Mouse (Mus musculus) kidney, postnatal 25 days (tissue): Measurements from ENCODE around the gene Zfp39.
"Not testable (repeated sequence)": the region's sequence is repeated elsewhere in the genome, so short reads cannot be mapped to it uniquely, and the experiment has no call there.

Source experiments
- DNase-seq, 2 experiments: peaks; one replicate each; pipeline ENCODE4 v3.0.0; 2021; ENCODE audit warnings: mixed read lengths in 2 of 2

Zfp39 gene

DNA sequence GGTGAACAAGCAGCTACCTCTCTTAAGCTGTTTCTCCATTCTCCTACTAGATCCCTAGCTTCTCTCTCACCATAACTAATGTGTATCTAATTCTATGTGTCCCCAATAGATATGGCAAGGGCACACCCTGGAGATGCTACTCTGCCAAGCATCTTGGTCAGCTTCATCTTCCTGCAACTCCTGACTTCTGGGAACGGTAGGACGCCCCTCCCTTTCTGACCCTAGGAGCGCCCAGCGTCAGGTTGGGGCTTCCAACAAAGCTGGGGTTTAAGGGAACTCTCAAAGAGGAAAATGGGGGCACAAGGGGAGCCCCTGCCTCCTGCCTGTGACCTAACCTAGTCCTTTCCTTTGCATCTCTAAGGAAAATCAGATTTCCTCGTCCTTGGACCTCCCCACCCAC lies 14.7 kb upstream of the Zfp39 start:
- DNase-seq: no peak

DNA sequence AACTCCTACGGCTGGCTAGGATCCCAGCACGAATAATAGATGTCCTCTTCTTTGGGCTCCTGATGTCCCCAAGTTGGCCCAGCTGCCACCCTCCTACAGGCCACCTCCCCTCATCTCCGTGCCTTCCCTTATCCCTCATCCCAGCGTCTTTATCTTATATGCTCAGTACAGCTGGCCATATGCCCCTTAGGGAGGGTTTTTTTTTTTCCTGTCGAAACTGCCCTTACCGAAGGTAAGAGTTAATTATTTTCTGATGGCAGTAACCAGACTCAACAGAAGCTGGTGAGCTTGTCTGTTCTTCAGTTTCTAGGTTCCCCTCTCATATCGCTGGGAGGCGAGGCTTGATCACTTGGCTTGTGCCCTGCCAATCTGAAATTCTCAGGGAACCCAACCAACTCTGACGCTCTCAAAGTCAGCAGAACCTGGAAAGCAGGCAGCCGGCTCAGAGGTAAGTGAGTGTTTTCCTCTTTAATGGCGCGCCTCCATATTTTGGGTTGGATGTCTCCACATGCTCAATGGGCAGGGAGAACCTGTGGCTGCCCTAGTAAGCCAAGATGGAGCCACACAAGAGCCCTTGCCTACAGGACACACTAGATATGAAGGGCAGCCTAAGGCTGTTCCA lies 13.8 kb upstream of the Zfp39 start, which contains the start of gene Btnl10:
Gene Btnl10, plus strand, starts transcription at position 164 of the 622 bp plus-strand sequence.
- no peak for DNase-seq

DNA sequence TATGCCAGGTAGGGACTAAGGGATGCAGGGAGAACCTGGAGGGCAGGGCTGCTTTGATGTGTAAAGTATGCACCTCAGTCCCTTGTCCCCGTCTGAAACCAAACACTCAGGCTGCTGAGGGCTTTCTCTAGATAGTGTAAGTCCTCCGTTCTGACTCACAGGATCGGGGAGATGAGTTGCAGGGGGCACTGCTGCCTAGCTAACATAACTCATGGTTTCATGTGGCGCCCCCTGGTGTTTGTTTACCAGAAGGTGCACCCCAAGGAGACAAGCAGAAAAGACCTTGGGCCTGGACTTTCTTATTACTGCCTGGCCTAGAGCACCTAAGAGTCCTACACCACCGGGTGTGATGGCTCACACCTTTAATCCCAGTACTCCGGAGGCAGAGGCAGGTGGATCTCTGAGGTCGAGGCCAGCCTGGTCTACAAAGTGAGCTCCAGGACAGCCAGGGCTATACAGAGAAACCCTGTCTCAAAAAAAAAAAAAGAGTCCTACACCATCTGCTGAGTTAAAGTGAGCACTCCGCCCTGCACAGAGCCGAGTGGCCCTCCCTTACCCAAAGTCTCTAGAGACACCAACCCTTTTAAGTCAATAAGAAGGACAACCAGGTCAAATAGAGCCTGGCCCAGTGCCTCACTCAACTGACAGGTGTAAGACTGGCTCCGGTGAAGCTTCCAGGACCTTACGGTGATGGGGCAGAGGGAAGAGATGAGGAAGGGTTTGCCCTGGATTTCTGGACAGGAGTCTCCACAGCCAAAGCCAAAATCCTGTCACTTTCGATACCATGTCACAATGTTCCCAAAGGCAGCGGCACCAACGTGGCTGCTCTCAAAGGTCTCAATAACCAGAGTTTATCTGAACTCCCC lies 13.1 kb upstream of the Zfp39 start:
- peak in 1 of 2 experiments; percentile 65 for DNase-seq

DNA sequence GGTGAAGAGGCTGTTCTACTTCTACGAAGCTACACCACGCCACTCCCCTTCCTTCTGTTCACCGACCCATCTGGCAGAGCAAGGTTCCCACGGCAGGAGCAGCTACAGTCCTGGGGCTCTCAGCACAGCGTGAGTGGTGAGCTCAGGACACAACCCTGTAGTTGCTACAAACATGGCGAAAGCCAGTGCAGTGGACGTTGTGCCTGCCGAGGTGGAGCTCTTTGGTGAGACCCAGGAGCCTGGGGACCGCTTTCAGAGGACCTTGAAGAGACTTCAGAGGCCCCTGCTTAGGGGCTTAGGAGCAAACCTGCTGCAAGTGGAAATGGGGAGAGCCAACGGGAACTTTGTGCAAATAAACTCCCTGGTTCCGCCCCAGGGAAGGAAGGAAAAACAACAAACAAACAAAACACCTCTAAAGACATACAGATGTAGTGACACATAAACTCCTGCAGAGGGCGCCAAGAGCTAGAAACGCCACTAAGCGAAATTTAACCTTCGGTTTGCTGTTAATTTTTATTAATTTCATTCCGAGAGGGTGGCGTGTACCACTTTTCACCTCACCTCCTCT lies 10.5 kb upstream of the Zfp39 start:
- DNase-seq: peak; percentile 39 to 43

DNA sequence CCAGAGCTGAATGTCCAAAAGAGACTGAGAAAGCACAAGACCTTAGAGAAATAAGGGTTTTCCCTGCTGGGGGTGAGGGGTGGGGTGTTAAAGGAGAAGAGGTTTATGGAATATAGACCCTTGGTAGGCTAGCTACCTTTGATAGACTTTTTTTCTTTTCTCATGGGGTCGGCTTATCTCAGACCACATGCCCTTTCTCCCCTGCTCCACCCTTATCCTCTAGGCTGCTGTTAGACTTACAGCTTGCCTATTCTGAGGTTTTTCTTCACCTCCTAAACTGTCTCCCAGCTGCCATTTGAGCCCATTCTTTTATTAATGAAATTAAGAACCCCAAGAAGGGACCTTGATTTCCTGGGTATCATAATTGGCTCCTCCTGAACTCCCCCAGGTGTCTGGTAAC lies 9.8 kb upstream of the Zfp39 start:
- DNase-seq: no peak

DNA sequence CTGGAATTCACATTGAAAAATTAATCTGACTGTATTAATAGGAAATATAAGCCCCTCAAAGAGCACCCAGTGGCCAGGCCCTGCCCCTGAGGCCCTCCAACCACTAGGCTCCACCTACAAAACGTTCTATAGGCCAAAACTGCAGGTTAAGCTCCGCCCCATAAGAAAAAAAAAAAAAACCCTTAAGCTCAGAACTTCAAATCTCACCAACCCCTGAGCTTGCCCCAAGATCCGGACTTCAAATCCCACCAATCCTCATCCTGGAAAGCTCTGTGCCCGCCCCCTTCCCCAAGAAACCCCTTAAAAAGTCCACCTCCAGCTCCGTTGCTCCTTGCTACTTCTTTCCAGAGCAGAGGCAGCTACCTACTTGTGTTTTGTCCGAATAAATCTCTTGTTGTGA lies 813 bp upstream of the Zfp39 start:
- peak in 1 of 2 experiments; percentile 63 for DNase-seq

DNA sequence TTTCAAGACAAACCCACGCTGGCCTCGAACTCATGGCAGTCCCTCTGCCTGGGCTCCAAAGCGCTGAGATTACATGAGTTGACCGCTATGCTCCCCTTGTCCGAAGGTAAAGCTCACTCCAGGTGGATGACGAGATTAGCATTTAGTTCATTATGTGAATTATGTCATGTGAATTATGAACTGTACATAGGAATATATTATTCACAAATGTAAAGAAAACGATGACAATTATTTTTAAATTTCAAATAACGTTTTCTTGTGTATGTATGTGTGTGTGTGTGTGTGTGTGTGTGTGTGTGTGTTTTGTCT lies 339 bp upstream of the Zfp39 start:
- no peak for DNase-seq

DNA sequence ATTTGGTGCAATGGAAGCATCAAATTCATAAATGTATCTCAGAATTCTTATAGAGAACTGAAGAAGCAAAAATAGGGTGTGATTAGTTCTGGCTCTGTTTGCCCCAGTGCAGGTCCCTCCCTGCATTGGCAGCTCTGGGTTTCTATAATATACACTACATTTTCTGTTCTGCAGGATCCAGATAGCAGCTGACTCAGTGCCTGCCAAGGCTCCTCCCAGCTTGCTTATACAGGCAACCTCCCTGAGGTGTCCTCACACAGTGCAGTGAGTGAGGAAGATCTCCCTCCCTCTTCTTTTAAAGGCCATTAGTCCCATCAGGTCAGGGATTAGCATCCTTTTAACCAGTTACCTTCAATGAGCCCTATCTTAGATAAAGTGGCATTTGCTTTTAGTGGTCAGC lies 2.9 kb downstream of the Zfp39 start:
- peak in 1 of 2 experiments; percentile 32 for DNase-seq

DNA sequence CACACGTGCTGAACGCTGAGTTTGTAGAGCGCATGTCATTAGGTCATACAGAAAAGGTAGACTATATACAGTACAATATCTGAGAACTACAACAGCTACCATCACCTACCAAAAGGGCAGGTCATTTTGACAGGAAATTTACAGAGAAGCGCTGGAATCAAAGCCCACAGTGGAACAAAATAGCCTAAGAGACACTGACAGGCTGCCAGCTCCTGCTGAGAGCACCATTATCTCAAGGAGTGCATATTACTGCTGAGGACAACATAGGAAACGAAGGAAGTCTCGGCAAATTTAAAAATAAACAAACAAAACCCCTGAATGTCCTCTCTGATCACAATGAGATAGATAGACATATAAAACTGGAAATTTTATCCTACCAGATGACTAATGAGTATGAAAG lies 6.5 kb downstream of the Zfp39 start:
- no peak for DNase-seq

DNA sequence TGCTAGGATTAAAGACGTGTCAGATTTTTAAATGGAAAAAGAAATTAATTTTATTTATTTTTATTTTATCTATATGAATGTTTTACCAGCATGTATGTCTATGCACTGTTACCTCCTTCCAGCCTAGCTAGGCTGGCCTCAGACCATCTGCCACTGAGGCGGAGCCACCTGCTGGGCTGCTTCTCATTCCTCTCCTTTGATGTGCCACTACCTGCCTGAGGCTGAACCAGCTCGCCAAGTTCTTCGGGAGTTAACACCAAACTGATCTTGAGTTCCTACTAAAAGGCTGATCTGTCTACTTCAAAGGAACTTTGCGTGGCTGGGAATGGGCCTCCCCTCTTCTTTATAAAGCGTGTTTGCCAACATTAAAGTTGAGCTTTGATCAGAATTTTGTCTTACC lies 9.6 kb downstream of the Zfp39 start:
- DNase-seq: no peak

DNA sequence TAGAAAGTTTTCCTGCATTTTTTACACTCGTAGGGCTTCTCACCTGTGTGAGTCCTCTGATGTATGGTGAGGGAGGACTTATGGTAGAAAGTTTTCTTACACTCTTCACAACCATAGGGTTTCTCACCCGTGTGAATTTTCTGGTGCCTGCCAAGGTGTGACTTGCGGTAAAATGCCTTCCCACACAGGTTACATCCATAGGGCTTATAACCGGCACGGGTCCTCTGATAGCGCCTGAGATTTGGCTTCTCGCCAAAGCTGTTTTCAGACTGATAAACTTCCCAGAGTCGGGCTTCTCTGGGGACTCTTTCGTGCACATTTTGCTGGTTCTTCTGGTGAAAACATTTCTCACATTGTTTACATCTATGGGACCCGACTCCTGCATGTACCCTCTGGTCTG lies 13.5 kb downstream of the Zfp39 start:
- DNase-seq: no peak

DNA sequence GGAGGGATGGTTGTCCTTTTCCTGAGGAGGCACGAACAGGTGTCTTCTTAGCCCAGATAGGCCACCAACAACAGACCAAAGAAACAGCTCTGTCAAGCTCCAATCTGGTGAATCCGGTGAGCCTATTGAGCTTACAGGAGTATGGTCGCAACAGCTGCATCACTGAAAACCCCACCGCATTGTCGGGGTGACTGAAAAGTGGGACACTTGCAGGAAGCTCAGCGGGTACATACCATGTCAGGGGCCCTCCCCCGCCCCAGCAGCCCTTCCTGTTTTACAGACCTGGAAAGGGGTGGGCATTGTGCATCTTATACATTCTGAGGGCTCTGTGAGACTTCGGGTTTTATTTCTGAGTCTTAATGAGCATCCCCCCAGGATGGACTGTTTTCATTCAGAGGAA lies 20.3 kb downstream of the Zfp39 start:
- no peak for DNase-seq

DNA sequence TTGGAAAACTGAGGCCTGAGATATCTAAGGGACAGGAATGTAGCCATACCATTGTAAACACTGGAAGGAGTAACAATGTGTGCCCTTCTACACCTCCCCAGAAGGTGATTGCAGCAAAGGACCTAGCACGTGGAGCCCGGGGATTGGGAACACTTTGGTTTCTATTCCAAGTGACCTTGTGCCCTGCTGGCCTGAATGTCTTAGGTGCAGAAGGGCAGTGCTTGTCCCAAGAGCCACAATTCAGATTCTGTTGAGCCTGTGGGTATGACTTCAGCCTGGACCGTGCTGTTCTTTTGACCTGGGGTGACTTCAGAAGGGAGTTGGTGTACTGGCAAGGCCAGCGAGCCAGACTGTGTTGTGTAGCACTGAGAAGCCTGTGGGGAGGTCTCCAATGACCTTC lies 33.1 kb downstream of the Zfp39 start:
- peak; percentile 11 to 73 for DNase-seq

DNA sequence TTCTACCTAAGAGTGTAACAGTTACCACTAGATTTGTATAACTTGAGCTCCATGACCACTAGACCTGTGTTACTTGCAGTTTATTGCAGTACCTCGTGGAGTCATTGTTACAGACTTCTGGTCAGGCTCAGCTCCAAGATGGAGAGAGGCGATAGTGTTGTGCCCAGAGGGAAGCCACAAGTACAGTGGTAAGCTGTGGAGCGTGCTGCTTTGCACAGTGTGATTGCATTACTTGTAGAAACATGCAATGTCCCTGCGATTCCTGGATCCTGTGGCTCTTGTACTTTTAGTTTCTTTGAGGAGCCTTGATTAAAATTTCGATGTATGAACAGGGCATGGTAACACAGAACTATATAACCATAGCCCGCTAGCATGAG lies 36.1 kb downstream of the Zfp39 start:
- DNase-seq: no peak

DNA sequence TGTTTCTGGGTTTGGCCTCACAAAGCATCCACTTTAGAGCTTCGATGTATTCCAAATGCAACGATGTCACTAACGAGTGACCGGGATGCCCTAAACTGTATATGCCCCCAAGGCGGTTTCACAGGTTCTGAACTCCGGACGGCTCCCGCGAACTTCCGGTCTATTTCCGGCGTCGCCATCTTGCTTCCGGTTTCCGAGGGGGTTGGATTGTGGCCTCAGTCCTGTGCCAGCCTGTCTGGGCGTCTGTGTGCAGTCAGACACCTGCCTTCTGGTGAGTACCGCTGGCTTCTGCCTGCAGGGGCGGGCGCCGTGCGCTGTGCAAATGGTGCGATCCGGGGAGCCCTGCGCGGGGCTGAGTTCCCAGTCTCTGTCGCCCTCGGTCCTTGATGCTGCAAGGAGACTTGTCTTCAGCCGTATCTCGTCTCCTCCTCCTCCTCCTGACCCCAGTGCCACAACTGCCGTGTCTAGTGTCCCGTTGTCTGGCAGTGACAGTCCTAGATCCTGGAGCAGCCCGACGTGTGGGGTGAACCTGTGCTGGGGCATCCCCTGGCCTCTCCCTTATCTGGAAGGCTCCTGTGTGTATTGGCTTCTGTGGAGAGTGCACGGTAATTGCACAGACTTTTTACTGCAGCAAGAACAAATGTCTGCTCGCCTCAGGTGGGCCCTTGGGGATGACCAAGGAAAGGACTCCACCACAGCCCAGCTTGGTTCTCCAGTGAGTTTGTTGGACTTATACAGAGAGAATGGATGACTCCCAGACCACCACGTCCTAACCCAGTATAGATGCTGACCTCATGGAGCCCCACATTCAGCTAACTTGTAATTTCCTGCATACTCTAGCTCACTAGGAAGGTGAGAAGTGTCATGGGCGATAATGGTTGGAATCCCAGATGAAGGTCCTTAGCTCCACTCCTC lies 36.7 kb downstream of the Zfp39 start, which contains the start of gene 2810021J22Rik:
Gene 2810021J22Rik, plus strand, starts transcription at position 178 of the 915 bp plus-strand sequence.
- DNase-seq: peak; percentile 79 to 89

DNA sequence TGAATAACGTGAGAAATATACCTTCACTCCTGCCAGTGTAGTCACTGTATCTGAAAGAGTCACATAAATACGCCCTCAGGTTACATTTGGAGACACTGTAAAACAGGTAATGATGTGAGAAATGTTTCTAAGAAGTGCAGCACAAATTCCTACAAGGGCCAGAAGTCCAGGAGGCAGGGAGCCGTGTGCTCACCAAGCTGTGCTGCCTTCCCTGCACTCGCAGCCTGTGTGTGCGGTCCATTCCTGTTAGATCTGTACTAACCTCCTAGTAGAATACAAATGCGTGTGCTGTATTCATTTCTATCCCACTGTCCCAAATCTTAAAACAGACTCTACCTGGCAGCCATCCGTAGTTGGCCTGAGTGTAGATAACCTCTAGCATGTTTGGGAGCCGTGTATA lies 43.3 kb downstream of the Zfp39 start:
- DNase-seq: no peak

DNA sequence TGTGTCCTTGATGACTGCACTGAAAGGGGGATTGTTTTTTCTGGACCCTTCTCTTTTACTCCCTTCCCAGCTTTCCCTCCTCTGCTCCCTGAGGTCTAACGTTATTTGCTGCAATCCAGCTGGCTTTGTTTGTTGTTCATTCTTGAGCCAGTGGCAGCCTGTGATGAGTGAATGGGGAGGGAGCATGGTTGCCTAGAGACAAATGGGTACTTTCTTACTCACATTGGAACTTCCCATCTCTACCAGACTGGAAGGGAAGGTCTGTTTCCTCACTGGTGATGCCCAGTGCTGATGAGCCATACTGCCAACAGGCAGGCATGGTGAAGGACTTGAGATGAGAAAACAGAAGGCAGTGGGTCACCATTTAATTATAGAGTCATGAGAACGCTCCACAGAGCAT lies 54.3 kb downstream of the Zfp39 start:
- no peak for DNase-seq

DNA sequence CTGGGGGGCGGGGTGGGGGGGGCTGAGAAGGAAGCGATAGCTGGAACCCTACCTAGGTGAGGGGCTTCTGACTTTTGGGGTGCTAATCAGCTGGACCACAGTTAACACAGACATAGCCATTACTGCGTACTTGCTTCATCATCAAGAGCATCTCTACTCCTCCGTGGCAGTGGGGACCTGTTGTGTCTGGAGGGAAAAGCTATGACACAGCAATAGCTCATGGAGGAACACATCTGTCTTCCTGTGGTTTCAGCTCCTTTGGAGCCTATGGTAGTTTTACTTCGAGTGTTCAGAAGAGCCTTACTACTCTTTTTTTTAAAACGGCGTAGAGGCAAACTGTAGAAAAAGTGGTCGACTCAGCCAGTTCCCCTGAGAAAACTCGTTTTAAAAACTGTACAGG lies 56.4 kb downstream of the Zfp39 start:
- DNase-seq: no peak

DNA sequence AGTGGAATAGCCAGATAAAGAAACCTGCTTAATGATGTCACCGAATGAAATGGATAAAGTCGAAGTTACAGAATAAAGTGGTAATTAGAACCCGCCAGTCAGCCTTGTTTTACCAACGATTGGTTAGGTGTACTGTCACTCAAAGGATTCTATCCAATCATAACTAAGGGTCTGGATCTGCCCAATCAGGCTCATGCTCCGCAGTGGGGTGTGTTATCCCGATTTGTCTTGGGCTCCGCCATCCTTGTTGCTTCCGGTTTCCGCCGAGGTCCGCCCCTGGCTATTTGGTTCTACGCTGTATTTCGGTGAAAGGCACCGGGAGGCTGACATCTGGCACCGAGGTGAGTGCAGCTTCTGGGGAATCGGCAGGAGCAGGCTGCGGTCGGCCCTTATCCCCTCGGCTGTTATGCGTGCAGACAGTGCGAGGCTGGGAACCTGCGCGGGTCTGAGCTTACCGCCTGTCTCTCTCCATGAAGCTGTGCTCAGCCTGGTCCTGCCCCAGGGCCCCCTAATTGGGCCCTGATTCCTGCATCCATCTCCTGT lies 57.0 kb downstream of the Zfp39 start, which contains the start of gene Gm12258:
Gene Gm12258, plus strand, starts transcription at position 240 of the 543 bp plus-strand sequence.
- peak; percentile 89 to 94 for DNase-seq

DNA sequence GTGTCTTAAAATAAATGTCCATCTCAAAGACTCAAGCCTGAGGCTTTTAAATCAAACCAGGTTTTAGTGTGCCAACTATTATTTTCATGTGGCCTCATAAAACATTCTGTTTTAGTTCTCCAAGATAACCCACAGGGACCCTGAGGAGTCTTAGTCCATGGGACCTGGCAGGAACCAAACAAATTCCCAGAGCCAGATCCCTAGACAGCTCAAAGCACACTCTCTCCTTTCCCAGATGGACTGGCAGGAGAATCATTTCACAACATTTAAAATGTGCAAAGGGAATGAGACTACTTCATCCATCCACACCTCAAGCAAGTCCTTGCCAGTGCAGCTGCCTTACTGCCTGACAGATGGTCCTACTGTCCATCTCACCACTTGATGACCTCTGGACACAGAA lies 65.1 kb downstream of the Zfp39 start, which contains the start of gene Olfr311:
Gene Olfr311, plus strand, starts transcription at position 301 of the 400 bp plus-strand sequence.
- not testable (repeated sequence) for DNase-seq
